Mouse (Mus musculus): ENCODE results near the gene Tardbp. TPM values are rescaled to one million over a fixed set of nuclear protein-coding genes. Genes with fewer than 3 reads are reported as not detected.

Tardbp gene
- total RNA-seq, 2 experiments from 2014 or later, result 199 to 208 TPM

- DNase-seq (ENCODE audit: low spot score in 2 of 2), result no peak
Observed at GRCm38 (mm10) chr4:148603376-148604139, 23.3 kb downstream of the Tardbp start.

GRCm38 (mm10) chr4:148602357-148603120 is 24.3 kb downstream of the Tardbp start, which contains the start of gene Masp2:
Gene Masp2, plus strand, starts transcription at chr4:148602554.
- no peak for DNase-seq (ENCODE audit: low spot score in 2 of 2)

- DNase-seq (ENCODE audit: low spot score in 2 of 2), result no peak
Observed at GRCm38 (mm10) chr4:148601871-148602270, 24.9 kb downstream of the Tardbp start.

- DNase-seq (ENCODE audit: low spot score in 2 of 2), result no peak
Observed at GRCm38 (mm10) chr4:148600316-148600715, 26.5 kb downstream of the Tardbp start.

- no peak for DNase-seq (ENCODE audit: low spot score in 2 of 2)
Observed at GRCm38 (mm10) chr4:148598826-148599225, 28.0 kb downstream of the Tardbp start.

- DNase-seq (ENCODE audit: low spot score in 2 of 2), result no peak
Observed at GRCm38 (mm10) chr4:148596731-148597130, 30.1 kb downstream of the Tardbp start.

- no peak for DNase-seq (ENCODE audit: low spot score in 2 of 2)
Observed at GRCm38 (mm10) chr4:148595916-148596315, 30.9 kb downstream of the Tardbp start.

GRCm38 (mm10) chr4:148593996-148594395 is 32.8 kb downstream of the Tardbp start:
- DNase-seq (ENCODE audit: low spot score in 2 of 2), result no peak

- DNase-seq (ENCODE audit: low spot score in 2 of 2), result peak; percentile 32 to 43
Observed at GRCm38 (mm10) chr4:148591637-148592380, 35.0 kb downstream of the Tardbp start.

GRCm38 (mm10) chr4:148591171-148591630 is 35.6 kb downstream of the Tardbp start, which contains the start of gene Srm:
Gene Srm, plus strand, starts transcription at chr4:148591503.
- peak; percentile 96 to 98 for DNase-seq (ENCODE audit: low spot score in 2 of 2)

GRCm38 (mm10) chr4:148590421-148591170 is 36.2 kb downstream of the Tardbp start:
- DNase-seq (ENCODE audit: low spot score in 2 of 2), result peak in 1 of 2 experiments; percentile 41

- peak; percentile 39 to 66 for DNase-seq (ENCODE audit: low spot score in 2 of 2)
Observed at GRCm38 (mm10) chr4:148589565-148589964, 37.3 kb downstream of the Tardbp start.

GRCm38 (mm10) chr4:148588793-148589192 is 38.0 kb downstream of the Tardbp start:
- peak; percentile 32 to 53 for DNase-seq (ENCODE audit: low spot score in 2 of 2)

- DNase-seq (ENCODE audit: low spot score in 2 of 2), result no peak
Observed at GRCm38 (mm10) chr4:148586648-148587047, 40.2 kb downstream of the Tardbp start.

GRCm38 (mm10) chr4:148583257-148583656 is 43.6 kb downstream of the Tardbp start:
- no peak for DNase-seq (ENCODE audit: low spot score in 2 of 2)

- no peak for DNase-seq (ENCODE audit: low spot score in 2 of 2)
Observed at GRCm38 (mm10) chr4:148581422-148581821, 45.4 kb downstream of the Tardbp start.

GRCm38 (mm10) chr4:148580765-148581164 is 46.1 kb downstream of the Tardbp start:
- no peak for DNase-seq (ENCODE audit: low spot score in 2 of 2)

GRCm38 (mm10) chr4:148573222-148573621 is 53.6 kb downstream of the Tardbp start:
- DNase-seq (ENCODE audit: low spot score in 2 of 2), result no peak

GRCm38 (mm10) chr4:148570693-148571295 is 56.0 kb downstream of the Tardbp start:
- no peak for DNase-seq (ENCODE audit: low spot score in 2 of 2)

GRCm38 (mm10) chr4:148570138-148570537 is 56.7 kb downstream of the Tardbp start:
- DNase-seq (ENCODE audit: low spot score in 2 of 2), result no peak

All from layer of hippocampus, postnatal 14 days (tissue).